ENCODE assay signal across 20 mouse cellular contexts in genomic region chr9:117342336-117342735, GRCm38 (mm10).
DNase-seq lines count a peak whose midpoint lies in the region; ATAC-seq lines count a peak whose summit lies in the region.
"Had no signal": no experiment of that assay in that cellular context is flagged by ENCODE, and none has a peak within 500 bp of the region (broad histone marks: within the 10 kb centered on the region; RNA-seq: fewer than 3 reads in every experiment).

No protein-coding gene starts in this region.

- no peak; the same call in 1 of the 2 replicates for ATAC-seq in embryonic facial prominence, embryonic 14.5 days (ENCODE audit: low read depth)
- ATAC-seq: activated CD4-positive, CD25-positive, alpha-beta regulatory T cell, adult 4 months; CD4-positive, CD25-positive, alpha-beta regulatory T cell, adult 4 months; Patski had no signal

- H3K9me3 ChIP-seq in embryonic facial prominence, embryonic 14.5 days (ENCODE audit: control insufficient read depth, low read length): 0 out of 2 replicates have a peak, but pooled peaks cover 8% of the 10 kb centered on the region
- H3K9me3 ChIP-seq in embryonic facial prominence, embryonic 10.5 days: no peaks in the 10 kb centered on the region

- no peaks in the 10 kb centered on the region for H3K36me3 ChIP-seq in embryonic facial prominence, embryonic 14.5 days (ENCODE audit: control insufficient read depth, insufficient read depth, low read length)
- no peaks in the 10 kb centered on the region for H3K36me3 ChIP-seq in embryonic facial prominence, embryonic 10.5 days (replicated peaks)
- H3K36me3 ChIP-seq: G1E had no signal

- WGBS in embryonic facial prominence, embryonic 14.5 days: 55% methylated on average over 4 of the region's 4 CpGs
- 88% methylated on average over 4 of the region's 4 CpGs for WGBS in embryonic facial prominence, embryonic 10.5 days

- no peak overlapping the region for H3K27ac ChIP-seq in embryonic facial prominence, embryonic 14.5 days (replicated peaks; ENCODE audit: low read depth, low read length)
- H3K27ac ChIP-seq in embryonic facial prominence, embryonic 10.5 days (replicated peaks): no peak overlapping the region

- H3K4me1 ChIP-seq in embryonic facial prominence, embryonic 14.5 days (ENCODE audit: control insufficient read depth, insufficient read depth, low read length): no peaks in the 10 kb centered on the region
- no peaks in the 10 kb centered on the region for H3K4me1 ChIP-seq in embryonic facial prominence, embryonic 10.5 days

- no peak overlapping the region for H3K4me3 ChIP-seq in embryonic facial prominence, embryonic 14.5 days (ENCODE audit: low read depth, low read length)
- no peak overlapping the region for H3K4me3 ChIP-seq in embryonic facial prominence, embryonic 10.5 days

- DNase-seq in embryonic facial prominence, embryonic 14.5 days (ENCODE audit: low spot score): peak; percentile 53
- no peak for DNase-seq in embryonic facial prominence, embryonic 10.5 days (ENCODE audit: low spot score)
- peak; percentile 57 for DNase-seq in Muller cell, postnatal 12 days (ENCODE audit: inconsistent ontology term)
- no peak for DNase-seq in layer of hippocampus, adult 9-11 months
- DNase-seq: adrenal gland, adult 2 months; adrenal gland, adult 8-10 months; adrenal gland, postnatal 10 days; adrenal gland, postnatal 14 days; adrenal gland, postnatal 25 days; adrenal gland, postnatal 36 days; B cell, adult 2 months; cerebellum, adult 11 months; cerebellum, adult 11-12 months; cerebellum, adult 18-20 months; cerebellum, adult 2 months had no signal

- no peak overlapping the region for H3K9ac ChIP-seq in embryonic facial prominence, embryonic 14.5 days (ENCODE audit: low read depth, low read length)

- no peaks in the 10 kb centered on the region for H3K27me3 ChIP-seq in embryonic facial prominence, embryonic 14.5 days (replicated peaks; ENCODE audit: control insufficient read depth, insufficient read depth, low read length)
- H3K27me3 ChIP-seq in embryonic facial prominence, embryonic 10.5 days (replicated peaks; ENCODE audit: low read depth, poor library complexity, severe bottlenecking): no peaks in the 10 kb centered on the region
- H3K27me3 ChIP-seq: CH12.LX, Patski had no signal

- H3K4me2 ChIP-seq in embryonic facial prominence, embryonic 14.5 days (ENCODE audit: low read depth, low read length): no peak overlapping the region

Comparison
In these comparisons a context has a peak if more than half of its experiments do, and no peak if none do; other contexts are left out.
1. DNase-seq: peak in embryonic facial prominence, embryonic 14.5 days (single experiment) and Muller cell, postnatal 12 days (single experiment); none in embryonic facial prominence, embryonic 10.5 days (single experiment) and layer of hippocampus, adult 9-11 months (single experiment).